Mouse (Mus musculus): ENCODE results near the gene Krtap4-1. TPM values are rescaled to one million over a fixed set of nuclear protein-coding genes. Genes with fewer than 3 reads are reported as not detected.

Krtap4-1 gene
- total RNA-seq, 2 experiments from 2014 or later, result not detected

DNA sequence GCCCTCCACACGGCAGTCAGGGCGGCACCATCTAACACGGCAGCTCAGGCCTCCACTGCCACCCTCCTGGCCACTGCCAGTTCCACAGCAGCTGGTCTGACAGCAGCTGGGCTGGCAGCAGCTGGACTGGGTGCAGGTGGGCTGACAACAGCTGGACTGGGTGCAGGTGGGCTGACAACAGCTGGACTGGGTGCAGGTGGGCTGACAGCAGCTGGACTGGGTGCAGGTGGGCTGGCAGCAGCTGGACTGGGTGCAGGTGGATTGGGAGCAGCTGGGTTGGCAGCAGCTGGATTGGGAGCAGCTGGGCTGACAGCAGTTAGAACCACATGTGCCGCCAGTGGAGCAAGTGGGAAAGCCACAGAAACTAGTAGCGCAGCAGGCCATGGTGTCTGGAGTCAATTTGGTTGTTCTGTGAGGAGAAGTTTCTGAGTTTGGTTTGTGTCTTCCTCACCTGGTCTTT, 44.8 kb downstream of the Krtap4-1 start, which contains the start of gene Krtap1-4:
Gene Krtap1-4, minus strand, starts transcription at position 410 of the 460 bp plus-strand sequence.
- no peak for DNase-seq

DNA sequence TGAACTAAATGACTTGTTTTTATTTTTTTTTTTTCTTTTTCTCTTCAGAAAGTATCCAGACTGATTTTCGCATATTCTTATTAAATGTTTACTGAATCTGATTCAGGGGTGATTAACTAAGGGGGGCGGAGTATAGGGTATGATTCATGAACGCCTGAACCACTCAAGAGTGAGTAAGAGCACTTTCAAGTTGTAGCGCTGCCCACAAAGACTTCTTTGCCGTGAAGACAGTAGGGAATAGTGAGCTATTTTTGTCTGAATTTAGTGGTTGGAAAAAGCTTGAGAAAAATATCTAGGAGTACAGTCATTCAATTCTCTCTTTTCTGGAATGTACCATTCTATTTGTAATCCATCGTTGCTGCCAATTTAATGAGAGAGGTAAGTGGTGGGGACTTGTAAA, 46.5 kb downstream of the Krtap4-1 start:
- no peak for DNase-seq

DNA sequence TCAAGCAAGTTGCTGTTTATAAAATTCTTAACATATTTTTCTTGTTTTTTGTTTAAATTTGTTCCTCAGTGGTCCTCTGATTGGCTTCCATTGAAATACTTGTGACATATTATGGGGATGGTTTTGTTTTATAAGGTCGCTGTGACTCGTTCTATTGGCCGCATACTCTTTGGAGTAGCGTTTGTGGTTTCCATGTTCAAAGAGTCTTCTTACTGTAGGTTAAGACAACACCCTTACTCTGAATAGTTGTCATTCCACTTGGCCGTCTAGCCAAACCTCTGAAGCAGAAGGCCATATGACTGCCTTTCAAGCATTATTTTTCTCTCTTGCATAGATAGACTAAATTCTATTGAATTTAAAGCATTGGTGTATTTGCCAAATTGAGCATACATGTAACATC, 47.0 kb downstream of the Krtap4-1 start:
- no peak for DNase-seq

DNA sequence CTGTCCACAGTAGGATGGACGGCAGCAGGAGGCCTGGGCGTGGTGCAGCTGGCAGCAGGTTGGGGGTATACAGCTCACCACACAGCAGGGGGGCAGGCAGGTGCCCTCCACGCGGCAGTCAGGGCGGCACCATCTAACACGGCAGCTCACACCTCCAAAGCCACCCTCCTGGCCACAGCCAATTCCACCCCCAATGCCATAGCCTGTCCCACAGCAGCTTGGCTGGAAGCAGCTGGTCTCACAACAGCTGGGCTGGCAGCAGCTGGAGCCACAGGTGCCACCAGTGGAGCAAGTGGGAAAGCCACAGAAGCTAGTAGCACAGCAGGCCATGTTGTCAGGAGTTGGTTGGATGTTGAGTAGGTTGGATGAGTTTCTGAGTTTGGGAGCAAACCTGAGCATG, 47.4 kb downstream of the Krtap4-1 start, which contains the start of gene Krtap1-5:
Gene Krtap1-5, minus strand, starts transcription at position 381 of the 400 bp plus-strand sequence.
- DNase-seq, result no peak

Other genes starting within 250 kb of the Krtap4-1 start
- 1 to 10 TPM; 4.4 to 6.4 TPM for gene Krt10, start 238.9 kb downstream of the Krtap4-1 start, total RNA-seq (2021)
- gene Krt12, start 206.0 kb downstream of the Krtap4-1 start, total RNA-seq (2021), result not detected
- gene Krt20, start 190.1 kb downstream of the Krtap4-1 start, total RNA-seq (2021), result under 1 TPM in 1 of 2 experiments, not detected in 1; 0.26 TPM
- under 1 TPM in 1 of 2 experiments, not detected in 1; 0.16 TPM for gene Krt23, start 135.1 kb downstream of the Krtap4-1 start, total RNA-seq (2021)
- gene Krt39, start 106.9 kb downstream of the Krtap4-1 start, total RNA-seq (2021), result not detected
- not detected for gene Krt40, start 85.1 kb downstream of the Krtap4-1 start, total RNA-seq (2021)
- not detected for gene Krtap3-3, start 77.4 kb downstream of the Krtap4-1 start, total RNA-seq (2021)
- gene Krtap3-2, start 71.4 kb downstream of the Krtap4-1 start, total RNA-seq (2021), result not detected
- not detected for gene Gm11939, start 68.8 kb downstream of the Krtap4-1 start, total RNA-seq (2021)
- gene Krtap3-1, start 61.6 kb downstream of the Krtap4-1 start, total RNA-seq (2021), result not detected
- not detected for gene Krtap1-5, start 47.2 kb downstream of the Krtap4-1 start, total RNA-seq (2021)
- not detected for gene Krtap1-4, start 44.6 kb downstream of the Krtap4-1 start, total RNA-seq (2021)
- gene Krtap1-3, start 36.9 kb downstream of the Krtap4-1 start, total RNA-seq (2021), result not detected
- gene Krtap9-3, start 30.1 kb downstream of the Krtap4-1 start, total RNA-seq (2021), result not detected
- not detected for gene Gm11938, start 24.9 kb downstream of the Krtap4-1 start, total RNA-seq (2021)
- not detected for gene Gm11937, start 18.0 kb downstream of the Krtap4-1 start, total RNA-seq (2021)
- gene Krtap2-4, start 13.4 kb downstream of the Krtap4-1 start, total RNA-seq (2021), result not detected
- gene Gm11562, start 7.8 kb downstream of the Krtap4-1 start, total RNA-seq (2021), result not detected
- not detected for gene Krtap4-2, start 6.8 kb upstream of the Krtap4-1 start, total RNA-seq (2021)
- not detected for gene Krtap4-7, start 15.9 kb upstream of the Krtap4-1 start, total RNA-seq (2021)
- not detected for gene Gm11555, start 22.0 kb upstream of the Krtap4-1 start, total RNA-seq (2021)
- gene Gm11563, start 30.7 kb upstream of the Krtap4-1 start, total RNA-seq (2021), result not detected
- not detected for gene Krtap4-6, start 37.7 kb upstream of the Krtap4-1 start, total RNA-seq (2021)
- gene Gm14190, start 62.5 kb upstream of the Krtap4-1 start, total RNA-seq (2021), result not detected
- not detected for gene Gm14180, start 106.1 kb upstream of the Krtap4-1 start, total RNA-seq (2021)
- not detected for gene Gm11595, start 144.7 kb upstream of the Krtap4-1 start, total RNA-seq (2021)
- not detected for gene Krtap4-8, start 152.5 kb upstream of the Krtap4-1 start, total RNA-seq (2021)
- gene Krtap4-9, start 157.0 kb upstream of the Krtap4-1 start, total RNA-seq (2021), result not detected
- gene Gm11596, start 165.2 kb upstream of the Krtap4-1 start, total RNA-seq (2021), result not detected
- gene Gm11569, start 170.7 kb upstream of the Krtap4-1 start, total RNA-seq (2021), result not detected
- not detected for gene Gm11554, start 176.2 kb upstream of the Krtap4-1 start, total RNA-seq (2021)
- gene Krtap4-13, start 181.7 kb upstream of the Krtap4-1 start, total RNA-seq (2021), result not detected
- not detected for gene Gm11564, start 187.4 kb upstream of the Krtap4-1 start, total RNA-seq (2021)
- gene 2300003K06Rik, start 209.8 kb upstream of the Krtap4-1 start, total RNA-seq (2021), result not detected
- gene Krtap4-16, start 223.4 kb upstream of the Krtap4-1 start, total RNA-seq (2021), result not detected
- not detected for gene Gm11568, start 229.7 kb upstream of the Krtap4-1 start, total RNA-seq (2021)
- gene Gm11559, start 236.2 kb upstream of the Krtap4-1 start, total RNA-seq (2021), result not detected
- gene Krtap9-1, start 245.2 kb upstream of the Krtap4-1 start, total RNA-seq (2021), result not detected